Mouse (Mus musculus): ENCODE measurements around the gene Fpr1. TPM values are rescaled to one million over a fixed set of nuclear protein-coding genes. Genes with fewer than 3 reads are reported as not detected.
A peak's percentile ranks its signal among the peaks of the same experiment; 100 is the strongest.
"Not testable (repeated sequence)": the region's sequence is repeated elsewhere in the genome, so short reads cannot be mapped to it uniquely, and the experiment has no call there.

Gene Fpr1
- polyA plus RNA-seq, 1 experiment = 0.18 TPM

DNA sequence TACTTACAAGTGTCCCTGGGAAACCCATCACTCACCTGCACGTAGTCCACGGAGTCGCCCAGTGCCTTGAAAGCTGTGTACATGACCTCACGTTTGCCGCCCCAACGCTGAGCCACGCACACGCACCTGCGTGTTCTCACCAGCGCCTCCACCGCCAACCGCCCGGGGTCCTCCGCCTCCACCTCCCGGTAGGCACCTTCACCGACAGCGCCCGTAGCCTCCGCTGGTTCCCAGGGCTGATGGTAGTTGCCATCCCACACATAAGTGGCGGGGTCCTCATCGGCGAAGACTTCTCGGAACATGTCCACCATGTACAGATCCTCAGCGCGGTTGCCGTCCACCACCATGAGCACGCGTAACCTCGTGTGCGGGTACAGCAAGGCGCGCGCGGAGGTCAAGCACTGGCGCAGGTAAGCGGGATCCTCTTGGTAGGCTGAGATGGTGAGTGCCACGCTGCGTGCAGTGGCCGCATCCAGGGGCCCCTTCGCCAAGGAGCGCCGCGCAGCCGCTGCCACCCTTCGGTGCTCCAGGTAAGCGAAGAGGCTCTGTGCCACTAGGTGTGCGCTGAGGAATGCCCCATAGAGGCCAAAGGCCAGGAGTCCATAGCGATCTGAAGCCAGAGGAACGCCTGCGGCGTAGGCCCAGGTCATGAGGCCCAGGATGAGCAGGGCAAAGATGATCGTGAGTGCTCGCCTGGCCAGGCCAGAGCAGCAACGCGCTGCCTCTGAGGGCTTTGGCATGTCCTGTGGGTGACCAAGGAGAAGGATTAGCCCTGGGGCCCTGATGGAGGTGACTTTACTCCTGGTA lies 33.6 kb downstream of the Fpr1 start:
- no peak for DNase-seq (ENCODE audit: low spot score)

GRCm38 (mm10) chr17:17848988-17849387 lies 34.8 kb downstream of the Fpr1 start:
- no peak for DNase-seq (ENCODE audit: low spot score)

DNA sequence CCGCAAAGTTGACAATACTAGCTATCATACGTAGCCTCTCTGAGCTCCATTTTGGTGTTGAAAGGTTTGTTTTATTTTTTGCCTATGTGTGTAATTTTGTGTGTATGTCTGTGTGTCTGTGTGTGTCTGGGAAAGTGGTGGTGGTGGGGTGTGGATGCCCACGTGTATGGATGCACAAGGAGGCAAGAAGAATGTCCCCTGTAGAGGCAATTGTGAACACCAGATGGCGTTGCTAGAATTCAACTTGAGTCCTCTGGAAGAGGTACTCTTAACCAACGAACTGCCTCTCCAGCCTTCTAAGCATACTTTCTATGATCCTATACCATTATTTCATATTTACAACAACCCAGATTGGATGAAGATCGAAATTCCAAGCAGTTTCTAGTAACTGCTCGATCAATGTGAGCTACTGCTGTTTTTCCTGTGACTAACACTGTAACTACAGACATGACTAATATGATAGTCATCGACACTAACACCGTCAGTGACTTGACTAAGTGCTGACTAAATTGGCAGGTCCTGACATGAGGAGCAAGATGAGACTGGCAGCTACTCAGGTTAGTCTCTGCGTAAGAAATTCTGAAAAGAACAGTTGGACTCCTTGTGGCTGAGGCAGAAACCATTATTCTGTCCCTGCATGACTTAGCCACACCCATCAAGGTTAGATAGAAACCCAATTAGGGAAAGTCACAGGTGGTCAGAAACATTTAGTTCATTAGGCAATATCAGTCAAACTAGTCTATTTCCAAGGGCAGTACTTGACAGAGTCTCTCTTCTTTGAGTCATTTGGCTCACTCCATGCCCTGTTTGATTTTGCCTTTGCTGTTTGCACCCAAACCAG lies 38.3 kb downstream of the Fpr1 start:
- no peak for DNase-seq (ENCODE audit: low spot score)

DNA sequence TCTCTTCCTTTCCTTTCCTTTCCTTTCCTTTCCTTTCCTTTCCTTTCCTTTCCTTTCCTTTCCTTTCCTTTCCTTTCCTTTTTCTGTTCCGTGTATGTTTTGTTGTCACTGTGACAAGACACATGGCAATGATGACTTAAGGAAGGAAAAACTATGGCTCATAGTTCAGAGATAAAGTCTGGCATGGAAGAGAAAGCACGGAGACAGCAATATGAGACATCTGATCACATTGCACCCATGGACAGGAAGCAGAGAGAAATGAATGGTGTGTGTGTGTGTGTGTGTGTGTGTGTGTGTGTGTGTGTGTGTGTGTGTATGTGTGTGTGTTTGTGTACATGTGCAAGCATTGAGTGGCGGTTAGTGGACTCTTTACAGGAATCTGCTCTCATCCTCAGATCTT lies 39.1 kb downstream of the Fpr1 start:
- DNase-seq (ENCODE audit: low spot score) = not testable (repeated sequence)

- no peak for DNase-seq (ENCODE audit: low spot score)
These were observed 40.0 kb downstream of the Fpr1 start for GRCm38 (mm10) chr17:17843534-17844261.

DNA sequence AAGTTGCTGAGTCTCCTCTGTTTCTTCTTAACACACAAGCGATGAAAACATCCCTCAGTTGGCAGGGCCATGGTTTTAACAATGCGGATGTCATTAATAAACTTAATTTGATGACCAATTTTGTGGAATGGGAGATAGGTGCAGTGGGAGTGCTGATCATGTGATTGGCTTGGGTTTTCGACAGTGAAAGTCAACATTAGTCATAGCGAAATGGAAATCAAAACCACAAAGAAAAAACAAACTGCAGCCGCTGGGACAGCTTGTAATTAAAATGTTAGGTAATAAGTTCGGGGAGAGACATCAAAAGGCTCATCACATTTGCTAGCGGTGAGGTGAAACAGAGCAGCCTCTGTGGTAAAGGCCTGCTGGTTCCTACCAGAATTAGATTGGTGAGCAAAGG lies 42.9 kb downstream of the Fpr1 start:
- DNase-seq (ENCODE audit: low spot score) = no peak

DNA sequence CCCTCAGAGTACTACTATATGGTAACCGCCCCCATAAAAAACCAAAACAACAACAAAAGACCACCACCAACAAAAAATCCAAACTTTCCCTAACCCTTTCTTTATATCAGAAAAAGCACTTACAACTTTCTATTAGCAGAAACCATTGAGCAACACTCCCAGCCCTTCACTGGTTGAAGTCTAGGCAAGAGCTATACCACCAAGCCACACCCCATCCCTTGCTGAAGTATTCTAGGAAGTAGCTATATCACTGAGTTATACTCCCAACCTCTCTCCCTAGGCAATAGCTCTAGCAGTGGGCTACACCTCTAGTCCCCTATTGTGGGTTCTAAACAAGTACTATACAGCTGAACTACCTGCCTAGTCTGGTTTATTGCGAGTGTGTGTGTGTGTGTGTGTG lies 44.5 kb downstream of the Fpr1 start:
- DNase-seq (ENCODE audit: low spot score) = no peak

DNA sequence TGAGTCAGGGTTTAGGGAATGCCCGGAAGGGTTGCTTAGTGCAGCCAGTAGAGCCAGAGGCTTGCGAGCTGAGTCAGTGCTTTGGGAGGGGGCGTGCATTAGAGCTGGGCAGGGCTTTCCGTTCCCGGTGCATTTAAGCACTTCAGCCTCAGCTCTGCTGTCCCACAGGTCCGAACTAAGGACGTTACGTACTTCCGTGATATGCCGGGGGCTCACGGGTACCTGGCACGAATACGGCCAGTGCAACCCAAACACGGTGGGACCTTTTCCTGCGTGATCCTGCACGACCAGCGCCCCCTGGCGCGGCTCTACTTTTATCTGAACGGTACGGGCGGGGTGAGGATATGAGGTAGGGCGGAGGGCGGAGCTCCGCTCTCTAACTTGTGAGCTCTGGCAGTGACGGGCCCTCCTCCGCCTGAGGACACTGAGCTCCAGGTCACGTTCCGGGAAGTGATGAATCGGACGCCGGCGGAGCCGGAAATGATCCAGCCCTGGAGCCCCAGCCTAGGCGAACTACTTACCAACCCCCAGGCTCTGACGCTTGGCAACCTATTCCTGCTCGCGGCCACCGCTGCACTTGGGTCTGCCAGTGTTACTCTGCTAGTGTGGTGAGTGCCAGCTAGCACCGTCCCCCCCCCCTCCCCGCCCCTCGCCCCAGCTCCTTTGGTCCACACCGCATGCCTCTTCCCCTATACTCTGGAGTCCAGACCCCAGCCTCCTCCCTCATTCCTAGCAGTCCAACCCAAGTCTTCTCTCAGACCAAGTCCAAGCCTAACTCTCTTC lies 45.6 kb downstream of the Fpr1 start:
- peak; percentile 95 for DNase-seq (ENCODE audit: low spot score)

GRCm38 (mm10) chr17:17837426-17837825 lies 46.3 kb downstream of the Fpr1 start:
- DNase-seq (ENCODE audit: low spot score) = no peak

- no peak for DNase-seq (ENCODE audit: low spot score)
These were observed 47.6 kb downstream of the Fpr1 start for GRCm38 (mm10) chr17:17836101-17836500.

DNA sequence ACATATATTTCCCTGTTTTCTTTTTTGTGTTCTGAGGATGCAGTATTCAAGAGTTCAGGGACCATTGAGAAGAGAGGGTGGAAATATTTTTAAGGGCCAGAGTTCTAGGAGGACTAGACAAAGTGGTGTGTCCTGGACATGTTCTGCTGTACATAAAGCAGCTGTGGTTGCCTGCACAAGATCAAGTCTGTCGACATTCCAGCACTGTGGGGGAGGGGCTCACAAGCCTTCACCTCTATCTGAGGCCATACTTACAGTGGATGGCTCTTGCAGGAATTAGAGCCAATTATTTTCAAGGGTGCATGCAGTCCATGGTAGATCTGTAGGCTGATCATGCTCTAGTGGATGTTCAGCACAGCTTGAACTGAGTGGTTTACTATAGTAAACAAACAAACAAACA lies 48.8 kb downstream of the Fpr1 start:
- DNase-seq (ENCODE audit: low spot score) = no peak

DNA sequence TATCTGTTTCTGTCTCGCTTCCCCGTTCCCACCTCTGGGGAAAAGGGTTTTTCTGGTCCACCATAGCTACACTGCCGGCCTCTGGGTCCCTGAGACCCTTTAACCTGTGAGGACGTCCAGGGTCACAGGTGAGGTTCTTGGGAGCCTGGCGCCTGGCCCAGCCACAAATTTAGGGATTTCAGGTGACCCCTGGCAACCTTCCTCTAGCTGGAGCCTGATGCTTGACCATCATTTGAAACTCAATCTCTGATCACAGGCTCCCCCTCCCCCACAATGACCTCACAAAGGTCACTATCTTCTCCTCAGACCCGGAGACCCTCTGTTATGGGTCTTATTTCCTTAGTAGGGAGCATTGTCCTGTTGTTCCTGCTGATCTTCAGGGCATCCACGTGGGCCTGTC lies 53.0 kb downstream of the Fpr1 start:
- DNase-seq (ENCODE audit: low spot score) = no peak

DNA sequence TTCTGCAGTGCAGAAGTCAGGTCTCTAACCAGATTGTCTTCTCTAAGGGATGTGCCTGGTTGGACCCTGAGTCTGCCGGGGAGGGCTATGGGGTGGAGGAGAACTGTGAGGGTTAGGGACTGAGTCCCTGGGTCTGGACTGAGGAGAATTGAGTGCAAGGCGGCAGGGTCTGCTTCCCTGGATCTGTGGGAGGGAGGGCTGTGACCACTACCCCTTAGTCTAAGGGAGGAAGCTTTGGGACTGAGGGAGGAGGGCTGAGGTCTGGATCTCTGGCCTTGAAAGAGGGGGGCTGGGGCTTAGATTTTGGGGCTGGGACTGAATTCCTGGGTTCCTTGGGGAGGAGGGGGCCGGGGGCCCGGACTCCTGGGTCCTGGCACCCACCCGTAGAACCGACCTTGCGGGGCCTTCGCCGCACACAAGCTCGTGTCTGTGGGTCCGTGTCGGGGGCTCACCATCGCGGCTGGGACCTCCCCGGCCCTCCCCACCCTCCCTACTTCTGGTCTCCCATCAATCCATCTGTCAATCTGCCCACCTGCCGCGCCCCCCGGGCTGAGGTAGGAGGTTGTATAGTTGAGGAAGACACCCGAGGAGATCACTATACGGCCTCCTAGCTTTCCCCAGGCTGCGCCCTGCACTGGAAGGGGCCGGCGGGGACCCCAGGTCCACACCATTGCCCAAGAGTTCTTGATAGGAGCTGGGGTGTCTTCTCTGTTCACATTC lies 53.8 kb downstream of the Fpr1 start:
- no peak for DNase-seq (ENCODE audit: low spot score)

DNA sequence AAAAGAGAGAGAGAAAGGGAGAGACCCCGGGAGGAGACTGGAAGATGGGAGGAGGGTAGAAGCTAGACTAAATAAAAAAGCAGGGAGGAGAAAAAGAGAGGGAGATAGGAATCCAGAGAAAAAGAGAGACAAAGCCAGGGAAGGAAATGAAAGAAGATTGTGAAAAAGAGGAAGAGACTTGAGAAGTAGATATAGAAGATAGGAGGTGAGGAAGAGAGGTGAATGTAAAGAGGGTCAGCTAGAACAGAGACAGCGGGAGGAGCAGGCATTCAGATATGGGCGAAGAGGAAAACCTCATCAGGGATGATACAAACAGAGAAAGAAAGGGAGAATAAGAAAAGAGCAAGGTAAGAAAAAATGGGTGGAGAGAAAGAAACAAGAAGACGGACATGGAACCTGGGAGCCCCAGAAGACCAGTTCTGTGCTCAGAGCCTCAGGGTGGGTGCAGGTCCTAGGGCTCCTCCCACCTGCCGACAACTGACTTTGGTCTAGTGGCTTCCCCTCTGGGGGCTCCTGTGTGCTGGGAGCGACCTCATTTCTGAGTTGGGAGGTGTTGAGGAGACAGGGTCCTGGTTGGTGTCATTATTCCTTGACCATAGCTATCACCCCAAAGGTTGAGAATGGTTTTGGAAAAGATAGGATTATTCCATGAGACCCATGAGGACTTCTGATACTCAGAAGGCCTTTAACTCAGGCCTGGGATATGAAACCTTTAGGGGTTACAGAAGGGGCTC lies 54.5 kb downstream of the Fpr1 start:
- no peak for DNase-seq (ENCODE audit: low spot score)

DNA sequence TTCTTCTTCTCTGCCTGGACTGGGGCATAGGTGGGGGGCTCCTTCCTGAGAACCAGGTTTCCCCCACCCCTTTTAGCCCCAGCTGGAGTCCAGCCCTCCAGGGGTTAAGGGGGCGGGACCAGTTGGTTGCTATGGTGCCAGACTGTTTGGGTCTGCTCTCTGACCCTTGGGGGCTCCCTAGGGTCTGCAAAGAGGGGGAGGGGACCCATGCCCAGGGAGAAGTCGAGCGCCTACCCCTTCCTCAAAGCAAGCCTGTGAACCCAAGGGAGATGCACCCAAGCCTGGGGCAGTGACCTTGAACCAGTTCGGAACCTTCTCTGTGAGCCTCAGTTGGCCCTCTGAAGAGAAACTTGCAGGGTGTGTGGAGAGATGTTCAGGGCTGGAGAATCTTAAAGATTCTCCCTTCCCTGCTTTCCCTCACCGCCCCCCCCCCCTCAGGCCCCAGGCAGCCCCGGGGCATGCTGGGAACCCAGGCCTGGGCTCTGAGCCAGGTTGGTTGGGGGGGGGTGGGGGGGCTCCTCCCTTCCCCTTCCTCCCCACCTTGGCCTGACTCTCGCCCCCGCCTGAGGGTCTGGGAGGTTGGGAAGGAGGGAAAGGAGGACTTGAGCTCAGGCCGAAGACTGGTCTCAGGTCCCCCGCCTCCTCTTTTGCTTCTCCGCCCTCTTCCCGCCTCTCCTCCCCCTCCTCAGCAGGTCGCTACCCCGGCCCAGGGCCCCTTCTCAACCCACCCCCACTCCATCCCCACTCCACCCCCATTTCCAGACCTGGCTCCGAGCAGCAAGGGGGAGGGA lies 55.4 kb downstream of the Fpr1 start:
- DNase-seq (ENCODE audit: low spot score) = no peak

DNA sequence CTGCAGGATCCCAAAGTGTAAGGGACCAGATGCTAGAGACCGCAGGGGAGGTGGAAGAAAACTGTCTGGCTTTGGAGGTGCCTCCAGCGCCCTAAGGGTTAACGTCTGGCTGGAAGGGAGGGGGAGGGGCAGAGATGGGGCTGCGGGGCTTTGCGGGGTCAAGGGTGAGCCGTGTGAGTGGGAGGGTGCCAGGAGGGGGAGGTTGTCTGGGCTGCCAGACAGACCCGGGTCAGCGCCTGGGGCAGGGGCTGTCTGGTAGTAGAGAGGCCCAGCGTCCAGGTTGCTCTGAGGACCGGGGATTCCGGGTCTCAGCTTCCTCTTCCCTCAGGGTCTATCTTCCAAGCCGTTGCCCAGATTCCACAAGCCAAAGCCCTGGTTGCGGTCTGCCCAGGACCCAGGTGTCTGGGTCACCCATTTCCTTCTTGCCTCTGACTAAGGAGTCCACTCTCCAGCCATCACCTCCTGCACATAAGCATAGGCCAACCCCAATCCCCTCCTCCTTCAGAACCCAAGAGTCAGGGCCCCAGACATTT lies 56.0 kb downstream of the Fpr1 start:
- peak; percentile 53 for DNase-seq (ENCODE audit: low spot score)

GRCm38 (mm10) chr17:17826751-17827657 lies 56.7 kb downstream of the Fpr1 start, which contains the start of gene Spaca6:
TSS of gene Spaca6 (plus strand) at chr17:17827158.
- peak; percentile 90 for DNase-seq (ENCODE audit: low spot score)
